Mouse (Mus musculus): ENCODE data around the gene Prss53.

GRCm38 (mm10) chr7:127885951-127886350, 4.8 kb downstream of the Prss53 start:
- TF ChIP-seq POLR2AphosphoS2 (IDR thresholded peaks at IDR 0.05; ENCODE audit: low read depth, low read length) (no peak), CTCF (conservative IDR thresholded peaks at IDR 0.05 in 1 of 2, IDR thresholded peaks at IDR 0.05 in 1 of 2; ENCODE audit: low read depth in 2 of 2, low read length in 2 of 2) (no peak), ZMIZ1 (IDR thresholded peaks at IDR 0.05; ENCODE audit: low read depth, low read length) (no peak), POLR2A (IDR thresholded peaks at IDR 0.05; ENCODE audit: low read depth, low read length) (no peak), USF2 (conservative IDR thresholded peaks at IDR 0.05; ENCODE audit: low read depth, low read length) (no peak), NRF1 (IDR thresholded peaks at IDR 0.05; ENCODE audit: low read depth, low read length) (no peak), EP300 (IDR thresholded peaks at IDR 0.05; ENCODE audit: low read length) (no peak)

Measured in CH12.LX (cell line).